Mouse (Mus musculus) inflammation-experienced regulatory T-cells (primary cell): ENCODE data around the gene Trit1. TPM values are rescaled to one million over a fixed set of nuclear protein-coding genes. Genes with fewer than 3 reads are reported as not detected.

Experiments used
- polyA plus RNA-seq, 2 experiments: library from polyadenylated mRNA; unstranded; fragments of 100-300 nt; shearing (Covaris generic); gene quantifications; one replicate each; pipeline ENCODE4 v1.2.1; 2017

Trit1 gene
- 10 to 100 TPM; 20.3 to 25.8 TPM for polyA plus RNA-seq

DNA sequence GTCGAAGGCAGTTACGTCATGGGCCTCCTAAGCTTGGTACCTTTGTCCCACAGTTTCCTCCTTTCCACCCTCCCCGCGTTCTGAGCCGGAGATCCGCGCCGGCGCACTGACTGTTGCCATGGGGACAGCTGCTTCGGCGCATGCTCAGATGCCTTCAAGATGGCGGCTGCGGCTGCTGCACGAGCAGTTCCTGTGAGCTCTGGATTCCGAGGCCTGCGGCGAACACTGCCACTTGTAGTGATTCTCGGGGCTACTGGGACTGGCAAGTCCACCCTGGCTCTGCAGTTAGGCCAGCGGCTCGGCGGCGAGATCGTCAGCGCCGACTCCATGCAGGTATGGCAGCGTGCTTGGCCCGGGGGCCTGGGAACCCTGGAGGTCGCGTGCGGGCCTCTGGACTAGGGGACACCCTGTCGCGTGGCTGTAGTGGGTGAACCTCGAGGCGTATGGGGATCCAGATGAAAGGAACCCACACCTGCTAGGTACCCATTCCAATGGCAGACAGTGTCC, at the start of gene Trit1:
Trit1 (plus strand) TSS at position 147 of the 507 bp plus-strand sequence.

DNA sequence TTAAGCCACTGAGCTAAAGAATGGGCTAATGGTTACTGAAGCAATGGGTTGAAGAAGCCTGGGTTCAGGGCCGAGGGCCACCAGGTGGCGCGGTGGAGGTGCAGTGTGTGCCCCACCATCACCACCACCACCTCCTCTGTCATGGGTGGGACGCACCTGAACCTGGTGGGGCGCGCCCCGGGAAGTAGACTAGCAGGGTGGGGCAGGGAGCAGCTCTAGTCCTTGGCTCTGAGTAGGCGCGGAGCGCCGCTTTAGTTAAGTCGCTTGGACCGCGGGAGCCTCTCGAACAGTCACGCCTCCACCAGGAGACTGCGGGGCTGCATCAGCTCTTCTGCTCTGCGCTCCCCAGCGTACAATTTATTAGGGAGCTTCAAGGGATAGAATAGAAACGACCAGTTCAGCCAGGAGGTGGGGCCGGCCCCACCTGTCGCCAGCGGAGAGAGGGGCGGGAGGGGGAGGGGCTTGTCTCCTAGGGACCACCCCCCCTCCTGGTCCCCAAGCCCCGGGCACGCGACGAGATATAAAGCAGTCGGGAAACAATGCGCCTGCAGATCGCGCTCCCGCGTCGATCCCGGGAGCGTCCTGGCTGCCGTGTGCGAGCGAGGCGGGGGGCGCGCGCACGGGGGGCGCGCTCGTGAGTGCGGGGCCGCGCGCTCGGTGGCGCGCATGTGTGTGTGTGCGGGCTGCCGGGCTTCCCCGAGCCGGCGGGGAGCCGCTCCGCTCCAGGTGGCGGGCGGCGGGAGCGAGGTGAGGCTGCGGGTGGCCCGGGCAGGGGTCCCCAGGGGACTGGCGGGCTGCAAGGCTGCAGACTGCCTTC, 20.8 kb upstream of the Trit1 start, which contains the start of gene Mycl:
Mycl (plus strand) TSS at position 249 of the 817 bp plus-strand sequence.

Other genes starting within 250 kb of the Trit1 start
- gene Ppt1, start 180.4 kb upstream of the Trit1 start, polyA plus RNA-seq: 100 to 1,000 TPM in 1 of 2 experiments, 10 to 100 TPM in 1; 88.7 to 104 TPM
- 100 to 1,000 TPM; 113 to 140 TPM for gene Cap1, start 130.5 kb upstream of the Trit1 start, polyA plus RNA-seq
- 1 to 10 TPM; 3.4 to 3.5 TPM for gene Mfsd2a, start 55.4 kb upstream of the Trit1 start, polyA plus RNA-seq
- gene Mycl, start 20.9 kb upstream of the Trit1 start, polyA plus RNA-seq: not detected
- under 1 TPM; 0.08 to 0.16 TPM for gene Bmp8b, start 88.6 kb downstream of the Trit1 start, polyA plus RNA-seq
- not detected for gene Oxct2b, start 99.7 kb downstream of the Trit1 start, polyA plus RNA-seq
- 100 to 1,000 TPM in 1 of 2 experiments, 10 to 100 TPM in 1; 82.9 to 100 TPM for gene Ppie, start 123.4 kb downstream of the Trit1 start, polyA plus RNA-seq
- gene Hpcal4, start 166.6 kb downstream of the Trit1 start, polyA plus RNA-seq: 1 to 10 TPM in 1 of 2 experiments, under 1 TPM in 1; 0.30 to 3.6 TPM
- gene Nt5c1a, start 184.9 kb downstream of the Trit1 start, polyA plus RNA-seq: under 1 TPM in 1 of 2 experiments, not detected in 1; 0.31 TPM
- under 1 TPM in 1 of 2 experiments, not detected in 1; 0.29 TPM for gene Heyl, start 217.0 kb downstream of the Trit1 start, polyA plus RNA-seq
- 10 to 100 TPM in 1 of 2 experiments, 1 to 10 TPM in 1; 9.5 to 12.5 TPM for gene Pabpc4, start 245.8 kb downstream of the Trit1 start, polyA plus RNA-seq